Mouse (Mus musculus) limb, embryonic 14.5 days (tissue): ENCODE data around the gene Higd1c. TPM values are rescaled to one million over a fixed set of nuclear protein-coding genes. Genes with fewer than 3 reads are reported as not detected.

ENCODE experiments used
- ATAC-seq: fragments of 200-750 bp; cut with Nextera tagmentation; 2 replicates; pipeline ENCODE4 v1.8.0; 2017; ENCODE audit warnings: low read depth, moderate number of reproducible peaks, moderate TSS enrichment; ENCODE audit not compliant: low FRiP score
- DNase-seq: peaks from one replicate; pipeline ENCODE4 v3.0.0-alpha.2; 2015; ENCODE audit warnings: low spot score
- H3K27ac ChIP-seq: fragments of 300-500 bp; sonication (generic); replicated peaks from 2 replicates; pipeline ENCODE4 v1.5.1; 2014; ENCODE audit warnings: low read depth, mild to moderate bottlenecking, low read length, moderate library complexity, mixed read lengths
- H3K27me3 ChIP-seq: fragments of 300-500 bp; sonication (generic); 2 replicates; pipeline ENCODE4 v1.6.1; 2014; ENCODE audit warnings: low read length, mixed read lengths; ENCODE audit not compliant: control insufficient read depth, insufficient read depth
- H3K36me3 ChIP-seq: fragments of 300-500 bp; sonication (generic); 2 replicates; pipeline ENCODE4 v1.6.1; 2014; ENCODE audit warnings: mild to moderate bottlenecking, low read length, moderate library complexity, mixed read lengths; ENCODE audit not compliant: control insufficient read depth, insufficient read depth
- H3K4me1 ChIP-seq: fragments of 300-500 bp; sonication (generic); 2 replicates; pipeline ENCODE4 v1.6.1; 2014; ENCODE audit warnings: antibody characterized with exemption, low read length, mixed read lengths; ENCODE audit not compliant: control insufficient read depth, insufficient read depth
- H3K4me2 ChIP-seq: fragments of 300-500 bp; sonication (generic); replicated peaks from 2 replicates; pipeline ENCODE4 v1.6.1; 2014; ENCODE audit warnings: low read depth, mild to moderate bottlenecking, low read length, moderate library complexity; ENCODE audit not compliant: severe bottlenecking
- H3K4me3 ChIP-seq: fragments of 300-500 bp; sonication (generic); replicated peaks from 2 replicates; pipeline ENCODE4 v1.5.1; 2014; ENCODE audit warnings: low read length
- H3K9ac ChIP-seq: fragments of 300-500 bp; sonication (generic); 2 replicates; pipeline ENCODE4 v1.6.1; 2014; ENCODE audit warnings: mild to moderate bottlenecking, low read depth, low read length, moderate library complexity; ENCODE audit not compliant: severe bottlenecking
- H3K9me3 ChIP-seq: fragments of 300-500 bp; sonication (generic); 2 replicates; pipeline ENCODE4 v1.6.1; 2016; ENCODE audit warnings: low read length; ENCODE audit not compliant: control insufficient read depth
- POLR2A ChIP-seq: fragments of 200-500 bp; IDR thresholded peaks from 2 replicates; pipeline ENCODE4 v1.8.0; 2012; ENCODE audit warnings: inconsistent platforms, mild to moderate bottlenecking, moderate library complexity, borderline replicate concordance; ENCODE audit not compliant: insufficient read depth, insufficient read length; ENCODE audit errors: extremely low read depth
- WGBS: fragments of 180-500 bp; shearing (Covaris S2); extraction: QIAGEN DNeasy Blood & Tissue Kit; methylation state at CpG from one replicate; pipeline ENCODE4 v1.1.7; 2014; 5-methylcytosine and 5-hydroxymethylcytosine counted together
- polyA plus RNA-seq, 2 experiments: library from polyadenylated mRNA; depleted of rRNA in 1 of 2; stranded (reverse) in 1 of 2; unstranded in 1 of 2; fragments of >200 nt; fragmentation: Nextera tagmentation in 1 of 2; extraction: Ambion mirVana in 1 of 2; gene quantifications; 2 replicates each; pipeline versions ENCODE4 v1.2.1 to v1.2.3; 2012 to 2014

The Higd1c gene
- polyA plus RNA-seq, 2 experiments = not detected

DNA sequence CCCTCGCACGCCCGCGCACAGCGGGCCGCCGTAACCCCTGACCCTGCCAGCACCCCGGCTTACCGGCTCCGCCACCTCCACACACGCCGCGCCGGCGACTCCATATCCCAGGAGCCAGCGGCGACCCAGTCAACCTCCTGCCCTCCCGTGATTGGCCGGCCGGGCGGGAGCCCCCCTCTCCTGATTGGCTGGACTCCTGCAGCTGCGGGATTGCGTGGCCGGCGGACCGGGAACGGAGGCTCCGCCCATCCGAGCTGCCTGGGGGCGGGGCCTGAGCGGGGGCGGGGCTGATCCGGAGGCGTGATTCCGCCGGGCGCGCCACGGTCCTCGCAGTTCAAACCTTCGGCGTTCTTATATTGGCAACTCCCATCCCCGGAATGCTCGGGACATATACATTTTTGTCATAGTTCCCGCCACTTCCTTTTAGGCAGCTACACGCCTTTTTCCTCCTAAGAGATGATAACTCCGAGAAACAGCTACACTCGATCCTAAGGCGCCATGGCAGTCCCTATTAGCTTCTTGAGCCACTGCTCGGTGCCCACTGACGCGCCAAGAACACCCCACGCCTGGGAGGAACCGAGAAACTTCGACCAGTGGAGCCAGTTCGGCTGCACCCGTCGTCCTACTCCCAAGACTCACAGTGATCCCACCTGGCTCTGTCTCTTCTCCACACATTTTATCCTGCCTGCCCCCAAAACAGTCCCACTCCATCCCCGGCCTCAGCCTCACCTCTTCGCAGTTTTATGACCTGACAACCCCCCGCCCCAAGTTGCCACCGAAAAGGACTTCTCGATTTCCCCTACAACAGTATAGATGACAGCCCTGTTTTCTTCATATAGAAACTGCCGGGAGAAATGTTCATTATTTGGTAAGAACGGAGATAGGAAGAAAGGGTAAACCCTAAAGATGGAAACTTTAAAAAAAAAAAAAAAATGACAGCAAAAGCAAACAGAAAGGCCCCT lies 58.8 kb downstream of the Higd1c start:
- no peaks in the 10 kb centered on the region for H3K9me3 ChIP-seq
- H3K27me3 ChIP-seq = no peaks in the 10 kb centered on the region
- H3K9ac ChIP-seq = peak overlapping the region; percentile 84
- under 1% methylated on average over 64 of the region's 65 CpGs for WGBS
- ATAC-seq = peak; percentile 98
- peaks cover 18% of the 10 kb centered on the region for H3K4me1 ChIP-seq
- H3K27ac ChIP-seq = no peak overlapping the region
- no peaks in the 10 kb centered on the region for H3K36me3 ChIP-seq
- peak overlapping the region; percentile 93 for H3K4me3 ChIP-seq
- DNase-seq = peak; percentile 93
- peak; percentile 80; the same call in 1 of the 2 replicates for TF ChIP-seq POLR2A
- peak overlapping the region; percentile 89 for H3K4me2 ChIP-seq

DNA sequence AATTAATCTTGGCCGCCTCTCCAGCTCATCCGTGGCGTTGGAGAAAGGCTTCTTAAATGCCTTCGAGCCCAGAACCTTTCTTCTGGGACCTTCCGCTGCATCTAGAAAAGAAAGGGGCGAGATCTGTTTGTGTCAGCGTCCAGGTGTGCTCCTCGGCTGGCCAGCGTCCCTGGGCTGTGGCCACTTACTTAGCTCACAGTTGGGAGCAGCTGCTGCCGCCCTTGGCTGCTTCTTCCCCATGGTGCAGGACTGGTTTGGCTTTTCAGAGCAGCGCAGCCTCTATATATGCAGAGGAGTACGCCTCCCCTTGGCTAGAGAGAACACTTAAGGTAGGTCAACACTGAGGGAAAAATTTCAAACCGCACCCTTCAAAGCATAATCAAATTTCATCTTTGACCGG lies 59.6 kb downstream of the Higd1c start:
- H3K27ac ChIP-seq = no peak overlapping the region
- H3K4me3 ChIP-seq = peak overlapping the region; percentile 93
- DNase-seq (no peak), ATAC-seq (no peak)
- no peaks in the 10 kb centered on the region for H3K27me3 ChIP-seq
- H3K4me2 ChIP-seq = peak overlapping the region; percentile 89
- H3K9me3 ChIP-seq = no peaks in the 10 kb centered on the region
- WGBS = 1% methylated on average over 14 of the region's 14 CpGs
- peak overlapping the region; percentile 43; the same call in 1 of the 2 replicates for H3K9ac ChIP-seq
- H3K36me3 ChIP-seq = no peaks in the 10 kb centered on the region
- peaks cover 18% of the 10 kb centered on the region for H3K4me1 ChIP-seq
- no peak for TF ChIP-seq POLR2A

DNA sequence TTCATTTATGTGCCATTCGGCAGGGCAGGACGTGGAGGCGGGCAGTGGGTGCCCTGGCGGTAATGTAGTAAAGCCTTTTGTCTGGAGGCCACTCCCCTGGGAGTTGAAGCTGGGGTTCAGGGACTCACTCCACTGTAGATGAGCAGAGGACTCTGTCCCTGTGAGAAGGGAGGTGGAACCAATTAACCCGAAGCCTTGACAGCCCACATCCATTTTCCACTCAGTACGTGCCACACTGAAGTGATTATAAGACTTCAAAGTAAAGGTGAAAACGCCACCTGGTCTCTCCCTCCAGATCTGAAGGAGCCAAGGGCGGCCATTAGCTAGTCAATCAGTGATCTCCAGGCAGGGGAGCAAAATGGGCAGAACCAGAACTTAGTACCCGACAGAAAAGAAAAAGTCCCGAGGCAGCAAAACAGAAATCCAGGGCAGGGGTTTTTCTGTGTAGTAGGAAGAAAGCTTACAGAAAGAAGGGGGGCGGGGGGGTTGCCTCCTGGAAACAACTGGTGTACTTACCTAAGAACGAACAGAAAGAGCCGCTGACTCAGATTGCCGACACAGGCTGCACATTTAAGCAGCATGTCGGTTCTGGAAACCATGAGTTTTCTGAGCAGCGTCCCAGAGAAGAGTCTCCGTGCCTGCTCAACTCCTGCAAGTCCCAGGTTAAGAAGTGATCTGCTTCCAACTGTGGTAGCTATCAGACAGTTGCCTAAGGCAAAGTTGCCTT lies 60.2 kb downstream of the Higd1c start, which contains the start of gene Slc11a2:
Gene Slc11a2, minus strand, starts transcription at position 677 of the 727 bp plus-strand sequence.
- H3K4me3 ChIP-seq = peak within 1 kb of the TSS; percentile 93
- peaks cover 14% of the 10 kb centered on the region for H3K4me1 ChIP-seq
- no peak for TF ChIP-seq POLR2A
- H3K9ac ChIP-seq = peak within 1 kb of the TSS; percentile 43; the same call in 1 of the 2 replicates
- no peaks in the 10 kb centered on the region for H3K36me3 ChIP-seq
- no peak within 1 kb of the TSS for H3K27ac ChIP-seq
- whole genome bisulfite sequencing = 7% methylated on average over 17 of the region's 17 CpGs
- no peaks in the 10 kb centered on the region for H3K27me3 ChIP-seq
- peak within 1 kb of the TSS; percentile 89 for H3K4me2 ChIP-seq
- DNase-seq (no peak), ATAC-seq (no peak)
- H3K9me3 ChIP-seq = no peaks in the 10 kb centered on the region

DNA sequence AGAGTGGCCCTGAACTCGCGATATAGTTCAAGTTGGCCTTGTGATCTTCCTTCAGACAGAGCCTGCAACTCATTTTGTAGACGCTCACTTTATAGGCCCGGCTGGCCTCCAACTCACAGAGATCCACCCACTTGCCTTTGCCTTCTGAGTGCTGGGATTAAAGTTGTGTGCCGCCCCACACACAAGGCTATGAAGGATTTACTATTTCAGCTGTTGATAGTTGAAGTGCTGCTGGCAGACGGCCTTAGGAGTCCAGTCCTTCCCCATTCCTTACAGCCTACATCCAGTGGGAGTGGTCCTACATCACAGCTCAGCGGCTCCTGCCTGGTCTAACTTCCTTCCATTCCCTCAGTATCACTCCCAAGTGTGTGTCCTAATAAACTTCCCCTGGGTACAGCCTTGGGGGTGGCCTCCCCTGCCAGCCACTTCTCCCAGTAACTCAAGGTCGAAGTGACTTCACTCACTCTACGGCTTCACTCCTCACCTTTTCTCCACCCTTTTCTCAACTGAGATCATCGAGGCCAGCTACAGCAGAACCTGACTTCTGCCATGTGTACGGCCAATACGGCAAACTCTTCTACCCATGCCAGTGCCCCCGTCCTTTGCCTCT lies 64.1 kb downstream of the Higd1c start:
- Histone ChIP-seq H3K9ac (no peak overlapping the region), H3K4me1 (peaks cover 6% of the 10 kb centered on the region; the same call in 1 of the 2 replicates), H3K36me3 (no peaks in the 10 kb centered on the region), H3K27ac (no peak overlapping the region), H3K9me3 (no peaks in the 10 kb centered on the region), H3K27me3 (no peaks in the 10 kb centered on the region), H3K4me3 (no peak overlapping the region), H3K4me2 (no peak overlapping the region)
- no peak for TF ChIP-seq POLR2A
- ATAC-seq = peak; percentile 75
- 61% methylated on average over 13 of the region's 13 CpGs for WGBS
- DNase-seq = peak; percentile 67

DNA sequence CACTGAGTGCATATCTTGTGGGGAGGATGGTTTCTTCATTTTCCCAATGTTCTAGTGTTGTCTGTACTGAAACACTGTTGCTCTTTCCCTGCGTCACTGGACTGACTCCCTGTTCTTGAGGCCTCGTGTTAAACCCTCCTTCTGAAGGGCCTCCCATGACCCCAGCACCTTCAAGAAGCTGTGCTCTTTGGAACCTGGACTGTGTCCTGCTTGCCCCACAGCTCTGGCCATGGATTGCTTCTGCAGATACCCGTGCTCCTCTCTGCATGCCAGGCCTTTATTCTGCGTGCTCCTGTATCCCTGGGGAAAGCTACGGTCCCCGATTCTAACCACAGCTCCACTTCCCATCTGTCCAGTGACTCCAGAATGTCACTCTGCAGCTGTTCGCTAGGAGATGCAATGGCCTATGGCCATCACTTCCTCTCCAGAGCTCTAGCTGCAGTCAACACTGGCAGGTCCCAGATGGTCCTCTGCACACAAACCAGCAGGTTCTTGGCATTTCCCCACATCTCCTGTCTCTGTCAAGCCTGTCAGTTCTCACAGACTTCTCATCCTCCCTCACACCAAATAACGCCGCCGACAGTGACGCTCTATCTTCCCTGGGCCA lies 65.7 kb downstream of the Higd1c start:
- Histone ChIP-seq H3K9ac (no peak overlapping the region), H3K27ac (no peak overlapping the region), H3K4me3 (no peak overlapping the region), H3K36me3 (no peaks in the 10 kb centered on the region), H3K4me1 (no peaks in the 10 kb centered on the region), H3K4me2 (no peak overlapping the region), H3K27me3 (no peaks in the 10 kb centered on the region), H3K9me3 (no peaks in the 10 kb centered on the region)
- TF ChIP-seq POLR2A = no peak
- 74% methylated on average over 11 of the region's 11 CpGs for WGBS
- DNase-seq = no peak
- ATAC-seq = no peak
